Mouse (Mus musculus) left cerebral cortex, postnatal 14 days (tissue): ENCODE measurements around the gene Casd1. TPM values are rescaled to one million over a fixed set of nuclear protein-coding genes. Genes with fewer than 3 reads are reported as not detected.
"Not testable (repeated sequence)": the region's sequence is repeated elsewhere in the genome, so short reads cannot be mapped to it uniquely, and the experiment has no call there.

Experiments used
- DNase-seq, 2 experiments: peaks; one replicate each; pipeline ENCODE4 v3.0.0; 2021 to 2022; ENCODE audit warnings: low spot score in 2 of 2, mixed read lengths in 1 of 2
- intact Hi-C: fragments of 180-260 bp; cut with DNase I; formaldehyde crosslinking; loops from one replicate; pipeline ENCODE4 v1.15.1; 2025
- total RNA-seq, 2 experiments: library from RNA; stranded (reverse); gene quantifications; 2 replicates each; pipeline ENCODE4 v1.2.3; 2021

Casd1 gene
- total RNA-seq, 2 experiments from 2014 or later = 49.3 to 51.7 TPM

GRCm38 (mm10) chr6:4606394-4606793 lies 5.8 kb downstream of the Casd1 start:
- DNase-seq = no peak
- intact Hi-C loops = no loop called here

- no peak for DNase-seq
- intact Hi-C loops = no loop called here
Observed at GRCm38 (mm10) chr6:4610216-4610896, 9.7 kb downstream of the Casd1 start.

- DNase-seq = no peak
- intact Hi-C loops = no loop called here
Observed at GRCm38 (mm10) chr6:4611853-4612252, 11.2 kb downstream of the Casd1 start.

GRCm38 (mm10) chr6:4612431-4612830 lies 11.8 kb downstream of the Casd1 start:
- no peak for DNase-seq
- intact Hi-C loops = no loop called here

GRCm38 (mm10) chr6:4617911-4618310 lies 17.3 kb downstream of the Casd1 start:
- intact Hi-C loops = no loop called here
- DNase-seq = no peak

GRCm38 (mm10) chr6:4631464-4631863 lies 30.8 kb downstream of the Casd1 start:
- no peak for DNase-seq
- intact Hi-C loops = no loop called here

GRCm38 (mm10) chr6:4633189-4633588 lies 32.5 kb downstream of the Casd1 start:
- DNase-seq = no peak
- intact Hi-C loops = no loop called here

GRCm38 (mm10) chr6:4634804-4635203 lies 34.2 kb downstream of the Casd1 start:
- intact Hi-C loops = no loop called here
- DNase-seq = no peak

GRCm38 (mm10) chr6:4642068-4642467 lies 41.4 kb downstream of the Casd1 start:
- intact Hi-C loops = no loop called here

GRCm38 (mm10) chr6:4647351-4647750 lies 46.7 kb downstream of the Casd1 start:
- no peak for DNase-seq
- intact Hi-C loops = no loop called here

More at GRCm38 (mm10) chr6:4642068-4642467, 41.4 kb downstream of the Casd1 start:
- no peak for DNase-seq

GRCm38 (mm10) chr6:4652596-4653134 lies 52.0 kb downstream of the Casd1 start:
- DNase-seq = no peak
- intact Hi-C loops = no loop called here

GRCm38 (mm10) chr6:4653741-4654140 lies 53.1 kb downstream of the Casd1 start:
- DNase-seq, intact Hi-C loops: not testable (repeated sequence)

GRCm38 (mm10) chr6:4655466-4655865 lies 54.8 kb downstream of the Casd1 start:
- intact Hi-C loops = no loop called here
- no peak for DNase-seq

- intact Hi-C loops = no loop called here
- DNase-seq = no peak
Observed at GRCm38 (mm10) chr6:4655924-4656323, 55.3 kb downstream of the Casd1 start.

- intact Hi-C loops = no loop called here
- DNase-seq = no peak
Observed at GRCm38 (mm10) chr6:4658861-4659260, 58.2 kb downstream of the Casd1 start.

- no peak for DNase-seq
- intact Hi-C loops = no loop called here
Observed at GRCm38 (mm10) chr6:4663516-4663915, 62.9 kb downstream of the Casd1 start.

GRCm38 (mm10) chr6:4664313-4664712 lies 63.7 kb downstream of the Casd1 start:
- intact Hi-C loops = no loop called here
- no peak for DNase-seq

GRCm38 (mm10) chr6:4665154-4665553 lies 64.5 kb downstream of the Casd1 start:
- intact Hi-C loops = no loop called here
- DNase-seq = no peak

- no peak for DNase-seq
- intact Hi-C loops = no loop called here
Observed at GRCm38 (mm10) chr6:4677356-4677761, 76.7 kb downstream of the Casd1 start.

GRCm38 (mm10) chr6:4679981-4680380 lies 79.3 kb downstream of the Casd1 start:
- DNase-seq = no peak
- intact Hi-C loops = no loop called here

GRCm38 (mm10) chr6:4680576-4680975 lies 79.9 kb downstream of the Casd1 start:
- intact Hi-C loops = no loop called here
- no peak for DNase-seq
